Mouse (Mus musculus): ENCODE results near the gene Gnb1. TPM values are rescaled to one million over a fixed set of nuclear protein-coding genes. Genes with fewer than 3 reads are reported as not detected.

Gnb1 gene
- 41.1 TPM for polyA plus RNA-seq (2015; fragmentation: Illumina TruSeq; extraction: RNeasy Lipid Tissue Mini Kit (QIAGEN cat#74804); ENCODE audit: insufficient read depth, low read depth, low replicate concordance)

DNA sequence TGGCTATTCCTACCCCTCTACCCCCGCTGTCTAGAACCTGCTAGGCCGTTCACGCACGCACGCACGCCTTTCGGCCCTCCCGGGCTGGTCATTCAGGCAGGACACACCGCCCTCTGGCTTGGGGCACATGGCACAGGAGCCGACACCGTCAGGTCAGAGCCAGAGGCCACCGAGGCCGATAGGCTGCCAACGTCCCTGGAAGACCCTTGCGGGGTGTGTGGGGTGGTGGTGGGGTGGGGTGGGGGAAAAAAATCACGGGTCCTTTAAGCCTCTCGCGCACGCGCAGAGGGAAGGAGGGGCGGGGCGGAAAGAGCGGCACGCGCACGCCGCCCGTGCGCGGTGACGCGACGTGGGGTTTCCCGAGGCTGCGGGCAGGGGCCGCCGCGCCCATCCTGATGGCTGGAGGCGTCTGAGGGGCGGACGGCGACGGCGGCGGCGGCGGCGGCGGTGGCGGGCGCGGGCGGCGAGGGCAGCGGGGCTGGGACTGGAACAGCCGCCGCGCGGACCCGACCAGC is at the start of gene Gnb1:
Gene Gnb1 (plus strand): TSS at position 372 of the 515 bp plus-strand sequence.

DNA sequence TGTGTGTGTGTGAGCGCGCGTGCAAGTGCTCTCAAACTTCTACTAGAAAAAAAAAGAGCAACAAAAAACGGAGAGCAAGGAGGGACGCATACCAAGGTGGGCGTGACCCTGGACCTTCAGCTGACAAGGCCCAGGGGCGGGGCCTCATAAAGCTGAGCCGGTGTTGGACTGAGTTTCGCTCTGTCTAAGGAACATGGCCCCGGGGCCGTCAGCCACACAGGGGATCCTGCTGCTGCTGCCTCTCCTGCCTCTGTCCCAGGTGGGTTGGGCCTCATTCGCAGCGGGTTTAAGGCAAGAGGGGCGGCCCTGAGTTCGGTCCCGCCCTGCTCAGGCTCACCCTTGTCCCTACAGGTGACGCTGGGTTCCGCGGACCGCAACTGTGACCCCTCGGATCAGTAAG is 22.2 kb upstream of the Gnb1 start, which contains the start of gene Tmem52:
Gene Tmem52 (plus strand): TSS at position 163 of the 400 bp plus-strand sequence.

DNA sequence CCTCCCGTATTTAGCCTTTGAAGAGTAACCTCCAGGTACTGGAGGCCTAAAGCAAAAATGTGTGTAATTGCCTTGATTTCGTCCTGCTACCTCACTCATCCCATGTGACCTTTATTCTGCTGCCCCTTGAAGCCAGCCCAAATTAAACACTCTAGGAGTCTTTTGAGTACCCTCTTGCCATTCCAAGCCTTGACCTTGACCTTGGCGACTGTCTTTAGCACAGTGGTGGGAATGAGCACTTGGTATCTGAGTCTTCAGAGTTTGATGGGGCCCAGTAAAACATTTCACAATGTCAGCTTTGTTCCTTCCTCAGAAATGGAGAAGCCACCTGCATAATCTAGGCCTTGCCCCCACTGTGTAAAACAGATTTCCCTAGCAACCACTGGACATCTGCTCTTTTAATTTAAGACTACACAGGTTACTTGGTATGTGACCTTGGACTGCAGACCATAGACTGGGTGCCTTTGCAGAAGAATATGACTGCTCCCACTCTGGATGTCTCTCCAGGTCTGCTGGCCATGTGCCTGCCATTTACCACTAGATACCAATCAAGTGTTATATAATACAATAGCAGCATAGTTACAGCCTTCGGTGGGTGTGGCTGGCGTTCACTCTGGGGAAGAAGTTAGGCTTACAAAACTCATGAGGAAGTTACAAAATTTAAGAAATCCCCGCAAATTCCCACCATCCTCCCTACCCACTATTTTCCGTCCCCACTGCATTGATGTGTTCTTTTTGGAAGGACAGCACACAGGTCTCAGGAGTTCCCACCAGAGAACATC is 70.7 kb downstream of the Gnb1 start, which contains the start of gene Nadk:
Gene Nadk (plus strand): TSS at position 718 of the 782 bp plus-strand sequence.

DNA sequence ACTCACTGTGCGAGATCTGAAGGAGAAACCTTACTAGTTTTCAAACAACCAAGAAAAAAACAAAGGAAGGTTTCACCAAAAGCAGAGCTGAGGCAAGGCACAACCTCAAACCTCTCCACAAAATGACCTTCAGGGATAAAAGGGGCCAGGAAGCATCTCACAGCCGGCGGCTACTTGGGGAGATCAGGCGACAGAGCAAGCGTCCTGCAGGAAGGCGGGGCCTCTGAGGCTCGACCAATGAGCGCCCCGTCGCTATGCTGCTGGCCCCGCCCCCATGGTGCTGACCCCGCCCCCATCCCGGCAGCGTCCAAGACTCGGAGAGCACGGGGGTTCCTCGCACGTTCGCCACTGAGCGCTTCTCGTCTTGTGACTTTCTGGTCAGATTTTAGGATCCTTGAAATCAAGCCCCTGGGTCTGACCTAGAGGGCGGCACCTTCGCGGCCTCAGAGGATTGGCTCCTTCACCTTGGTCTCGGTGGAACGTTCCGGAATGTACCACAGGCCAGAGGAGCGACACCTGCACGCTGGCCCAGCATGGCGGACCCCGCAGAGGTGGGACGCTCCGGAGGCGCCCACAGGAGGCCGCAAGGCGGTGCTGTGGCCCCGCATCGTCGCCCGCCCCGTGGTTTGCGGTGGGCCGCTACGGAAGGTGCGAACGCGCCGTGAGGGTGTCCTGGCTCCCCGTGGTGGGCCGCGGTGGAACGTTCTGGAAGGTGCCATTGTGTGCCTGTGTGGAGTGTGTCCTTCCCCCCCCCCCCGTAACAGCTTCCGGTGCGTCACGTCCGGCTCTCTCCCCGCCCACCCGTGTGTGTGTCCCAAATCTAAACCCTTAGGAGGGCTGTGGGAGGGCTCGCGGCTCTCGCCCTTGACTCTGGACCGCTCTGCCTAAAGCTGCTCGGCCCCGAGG is 110.2 kb downstream of the Gnb1 start, which contains the start of gene Slc35e2:
Gene Slc35e2 (plus strand): TSS at position 326 of the 906 bp plus-strand sequence.

Other genes with a start within 250 kb of the Gnb1 start
- gene Faap20, start 241.6 kb upstream of the Gnb1 start, polyA plus RNA-seq (2015; fragmentation: Illumina TruSeq; extraction: RNeasy Lipid Tissue Mini Kit (QIAGEN cat#74804); ENCODE audit: insufficient read depth, low read depth, low replicate concordance): 16.6 TPM
- gene Prkcz, start 130.0 kb upstream of the Gnb1 start, polyA plus RNA-seq (2015; fragmentation: Illumina TruSeq; extraction: RNeasy Lipid Tissue Mini Kit (QIAGEN cat#74804); ENCODE audit: insufficient read depth, low read depth, low replicate concordance): 7.4 TPM
- not detected for gene Gabrd, start 93.2 kb upstream of the Gnb1 start, polyA plus RNA-seq (2015; fragmentation: Illumina TruSeq; extraction: RNeasy Lipid Tissue Mini Kit (QIAGEN cat#74804); ENCODE audit: insufficient read depth, low read depth, low replicate concordance)
- 1.4 TPM for gene Cfap74, start 82.2 kb upstream of the Gnb1 start, polyA plus RNA-seq (2015; fragmentation: Illumina TruSeq; extraction: RNeasy Lipid Tissue Mini Kit (QIAGEN cat#74804); ENCODE audit: insufficient read depth, low read depth, low replicate concordance)
- gene Tmem52, start 22.2 kb upstream of the Gnb1 start, polyA plus RNA-seq (2015; fragmentation: Illumina TruSeq; extraction: RNeasy Lipid Tissue Mini Kit (QIAGEN cat#74804); ENCODE audit: insufficient read depth, low read depth, low replicate concordance): 0.96 TPM
- gene Nadk, start 71.0 kb downstream of the Gnb1 start, polyA plus RNA-seq (2015; fragmentation: Illumina TruSeq; extraction: RNeasy Lipid Tissue Mini Kit (QIAGEN cat#74804); ENCODE audit: insufficient read depth, low read depth, low replicate concordance): 23.1 TPM
- 2.6 TPM for gene Slc35e2, start 110.1 kb downstream of the Gnb1 start, polyA plus RNA-seq (2015; fragmentation: Illumina TruSeq; extraction: RNeasy Lipid Tissue Mini Kit (QIAGEN cat#74804); ENCODE audit: insufficient read depth, low read depth, low replicate concordance)
- gene Cdk11b, start 133.5 kb downstream of the Gnb1 start, polyA plus RNA-seq (2015; fragmentation: Illumina TruSeq; extraction: RNeasy Lipid Tissue Mini Kit (QIAGEN cat#74804); ENCODE audit: insufficient read depth, low read depth, low replicate concordance): 36.0 TPM
- gene Gm10563, start 154.0 kb downstream of the Gnb1 start, polyA plus RNA-seq (2015; fragmentation: Illumina TruSeq; extraction: RNeasy Lipid Tissue Mini Kit (QIAGEN cat#74804); ENCODE audit: insufficient read depth, low read depth, low replicate concordance): not detected
- 10.6 TPM for gene Mmp23, start 162.0 kb downstream of the Gnb1 start, polyA plus RNA-seq (2015; fragmentation: Illumina TruSeq; extraction: RNeasy Lipid Tissue Mini Kit (QIAGEN cat#74804); ENCODE audit: insufficient read depth, low read depth, low replicate concordance)
- gene Mib2, start 177.8 kb downstream of the Gnb1 start, polyA plus RNA-seq (2015; fragmentation: Illumina TruSeq; extraction: RNeasy Lipid Tissue Mini Kit (QIAGEN cat#74804); ENCODE audit: insufficient read depth, low read depth, low replicate concordance): 17.5 TPM
- gene Fndc10, start 203.0 kb downstream of the Gnb1 start, polyA plus RNA-seq (2015; fragmentation: Illumina TruSeq; extraction: RNeasy Lipid Tissue Mini Kit (QIAGEN cat#74804); ENCODE audit: insufficient read depth, low read depth, low replicate concordance): 3.8 TPM
- 15.1 TPM for gene Ssu72, start 213.4 kb downstream of the Gnb1 start, polyA plus RNA-seq (2015; fragmentation: Illumina TruSeq; extraction: RNeasy Lipid Tissue Mini Kit (QIAGEN cat#74804); ENCODE audit: insufficient read depth, low read depth, low replicate concordance)
- gene Tmem240, start 243.4 kb downstream of the Gnb1 start, polyA plus RNA-seq (2015; fragmentation: Illumina TruSeq; extraction: RNeasy Lipid Tissue Mini Kit (QIAGEN cat#74804); ENCODE audit: insufficient read depth, low read depth, low replicate concordance): 0.18 TPM

Data from pancreas, adult 10 weeks (tissue).